Mouse (Mus musculus): ENCODE measurements at regions not wholly inside any gene's neighbourhood (a gene's known extent, or its start where the extent isn't known, plus 50 kb on each side); places are given as distances from the start of the nearest gene placed in this dataset.

DNA sequence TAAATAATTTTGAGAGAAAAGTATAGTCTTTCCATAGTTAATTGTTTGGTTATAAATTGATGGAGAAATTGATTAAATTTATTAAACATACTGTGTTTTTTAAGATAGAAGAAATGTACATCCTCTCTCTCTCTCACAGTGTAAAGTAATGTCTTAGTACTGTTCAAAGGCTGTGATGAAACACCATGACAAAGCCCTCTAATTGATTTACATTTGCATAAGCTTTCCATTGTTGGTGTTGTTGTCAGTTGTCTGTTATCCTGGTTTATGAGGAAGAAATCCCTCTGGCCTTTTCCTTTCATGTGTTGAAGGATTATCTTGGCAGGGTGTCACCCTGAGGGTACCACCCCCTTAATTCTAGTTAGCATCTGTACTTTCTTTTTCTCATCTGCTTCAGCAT, 207.2 kb upstream of the Dmd start:
- no peak for DNase-seq (ENCODE audit: extremely low spot score in 1 of 2, low spot score in 1 of 2)

DNA sequence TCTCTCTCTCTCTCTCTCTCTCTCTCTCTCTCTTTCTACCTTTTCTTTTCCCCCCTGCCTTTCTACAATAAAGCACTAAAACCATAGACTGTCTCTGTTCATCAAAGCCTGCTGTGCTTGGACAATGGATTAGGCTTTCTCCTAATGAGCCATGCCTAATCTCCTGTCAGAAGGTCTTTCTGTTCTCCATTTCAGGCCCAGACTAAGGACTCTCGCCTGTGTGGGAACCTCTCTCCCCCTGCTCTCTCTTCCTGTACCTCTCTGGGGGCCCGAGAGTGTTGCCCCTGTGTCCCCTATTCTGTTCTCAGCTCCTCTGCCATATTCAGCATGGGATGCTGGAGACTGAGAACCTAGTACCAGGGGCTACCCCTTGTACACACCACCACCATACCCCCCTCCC, 184.5 kb upstream of the Dmd start:
- no peak for DNase-seq (ENCODE audit: extremely low spot score in 1 of 2, low spot score in 1 of 2)

DNA sequence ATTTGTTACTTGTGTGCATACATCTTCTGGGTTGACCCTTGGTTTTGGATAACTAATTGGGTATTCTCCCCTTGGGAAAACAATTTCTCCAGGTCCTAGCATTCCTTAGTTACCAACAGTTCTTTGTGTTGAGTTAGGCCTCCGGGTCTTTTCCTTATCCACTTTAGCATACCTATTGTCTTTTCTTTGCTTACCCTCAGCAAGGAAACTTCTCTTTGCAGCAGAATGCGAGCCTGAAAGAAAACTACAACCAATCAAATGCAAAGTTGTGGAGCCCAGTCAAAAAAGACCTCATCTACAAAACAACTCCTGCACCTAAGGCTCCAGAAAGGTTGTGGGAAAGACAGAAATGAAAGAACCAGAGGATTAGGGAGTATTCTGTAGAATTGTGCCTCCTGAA, 139.5 kb upstream of the Dmd start:
- no peak for DNase-seq (ENCODE audit: extremely low spot score in 1 of 2, low spot score in 1 of 2)

DNA sequence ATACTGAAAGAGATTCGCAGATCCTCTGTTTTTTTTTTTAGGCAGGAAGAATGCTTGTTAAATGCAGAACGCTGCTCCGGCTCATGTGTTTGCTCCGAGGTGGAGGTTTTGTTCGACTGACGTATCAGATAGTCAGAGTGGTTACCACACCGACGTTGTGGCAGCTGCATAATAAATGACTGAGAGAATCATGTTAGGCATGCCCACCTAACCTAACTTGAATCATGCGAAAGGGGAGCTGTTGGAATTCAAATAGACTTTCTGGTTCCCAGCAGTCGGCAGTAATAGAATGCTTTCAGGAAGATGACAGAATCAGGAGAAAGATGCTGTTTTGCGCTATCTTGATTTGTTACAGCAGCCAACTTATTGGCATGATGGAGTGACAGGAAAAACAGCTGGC, 134.1 kb upstream of the Dmd start:
- DNase-seq (ENCODE audit: extremely low spot score in 1 of 2, low spot score in 1 of 2), result peak; percentile 4 to 8

DNA sequence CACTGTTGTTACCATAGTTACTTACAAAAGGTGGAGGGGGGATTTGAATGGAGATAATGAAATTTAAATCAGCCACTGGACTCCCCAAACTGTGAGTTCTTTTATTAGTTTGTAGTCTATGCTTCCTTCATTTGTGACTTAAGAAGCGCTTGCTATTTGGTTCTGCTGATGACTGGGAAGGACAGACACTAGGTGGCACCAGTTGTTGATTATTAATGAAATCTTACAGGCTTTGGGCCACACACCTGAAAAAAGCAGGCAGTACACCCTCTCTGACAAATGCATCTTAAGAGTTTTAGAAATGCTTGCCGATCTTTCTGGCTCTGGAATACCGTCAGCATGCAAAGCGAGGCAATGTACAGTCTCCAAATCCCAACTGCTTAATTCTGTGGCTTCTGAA, 131.6 kb upstream of the Dmd start:
- DNase-seq (ENCODE audit: extremely low spot score in 1 of 2, low spot score in 1 of 2), result peak in 1 of 2 experiments; percentile 11

DNA sequence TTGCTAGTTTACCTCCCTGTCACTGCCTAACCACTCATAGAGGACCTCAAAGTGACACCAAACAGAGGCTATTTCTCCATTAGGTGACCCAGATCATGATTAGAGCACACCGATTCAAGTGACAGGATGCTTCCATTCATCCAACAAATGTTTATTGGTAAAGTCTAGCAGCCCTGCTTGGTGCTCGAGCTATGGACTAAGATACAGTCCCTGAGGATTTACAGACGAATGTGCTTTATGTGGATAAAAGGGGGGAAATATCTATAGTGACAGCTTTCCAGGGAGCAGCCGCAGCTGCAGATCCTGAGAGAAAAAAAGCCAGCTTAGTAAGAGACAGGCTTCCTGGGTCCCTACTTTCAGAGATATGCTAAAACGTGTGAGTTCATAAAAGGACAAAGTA, 125.1 kb upstream of the Dmd start:
- no peak for DNase-seq (ENCODE audit: extremely low spot score in 1 of 2, low spot score in 1 of 2)

DNA sequence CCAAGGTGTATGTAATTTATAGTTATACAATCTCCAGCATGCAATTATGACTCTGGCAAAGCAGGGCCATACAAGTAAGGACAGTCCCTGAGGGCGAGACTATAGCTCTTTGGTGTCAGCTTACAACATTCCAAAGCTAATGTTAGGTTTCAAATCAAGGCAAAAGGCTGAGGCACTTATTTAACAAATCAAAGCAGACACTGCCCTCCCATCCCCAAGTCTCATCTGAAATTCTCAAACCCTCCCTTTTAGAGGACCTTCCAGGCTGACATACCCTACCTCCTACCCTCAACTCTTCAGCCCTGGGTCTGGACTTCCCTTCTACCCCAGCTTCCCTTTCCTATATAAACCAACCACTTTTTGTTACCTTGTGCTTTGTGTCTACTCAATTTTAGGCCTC, 82.6 kb upstream of the Dmd start:
- no peak for DNase-seq (ENCODE audit: extremely low spot score in 1 of 2, low spot score in 1 of 2)

Measured in layer of hippocampus, postnatal 25 days (tissue).